Mouse (Mus musculus) right cerebral cortex, postnatal 10 days (tissue): ENCODE results near the gene Lpcat3.
A peak's percentile ranks its signal among the peaks of the same experiment; 100 is the strongest.

Experiments
- DNase-seq, 2 experiments: peaks; one replicate each; pipeline ENCODE4 v3.0.0; 2021; ENCODE audit warnings: low spot score in 2 of 2

The Lpcat3 gene

DNA sequence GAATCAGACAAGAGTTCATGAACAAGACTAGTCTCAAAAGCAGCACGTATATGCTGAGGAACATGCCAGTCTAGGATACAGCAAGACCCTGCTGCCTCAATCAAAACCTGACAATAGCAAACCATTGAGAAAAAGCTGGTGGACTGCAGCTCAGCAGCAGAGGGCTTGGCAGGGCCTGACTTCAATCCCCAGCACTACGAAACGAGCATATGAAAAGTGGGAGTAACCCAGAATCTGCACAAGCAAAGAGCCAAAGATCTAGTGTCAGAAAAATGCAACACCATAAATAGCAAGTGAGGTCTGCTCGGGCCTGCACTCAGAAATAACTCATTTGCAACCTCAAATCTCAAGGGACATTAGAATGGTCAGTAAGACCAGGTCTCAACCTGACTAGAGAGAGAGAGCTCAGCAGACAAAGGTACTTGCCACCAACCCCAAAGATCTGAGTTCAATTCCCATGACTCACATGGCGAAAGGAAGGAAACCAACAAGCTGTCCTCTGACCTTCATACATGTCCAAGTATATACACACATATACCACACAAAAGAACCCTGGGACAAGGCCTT is 43.3 kb downstream of the Lpcat3 start:
- DNase-seq, result no peak

GRCm38 (mm10) chr6:124708289-124708889 is 45.6 kb downstream of the Lpcat3 start:
- DNase-seq, result no peak

GRCm38 (mm10) chr6:124711824-124712782 is 49.3 kb downstream of the Lpcat3 start, which contains the start of the genes Emg1 and Phb2:
TSS of gene Emg1 (minus strand) at chr6:124712178.
TSS of gene Phb2 (plus strand) at chr6:124712336.
- peak; percentile 98 to 99 for DNase-seq

- DNase-seq, result no peak
Measured at GRCm38 (mm10) chr6:124712918-124713317, 50.1 kb downstream of the Lpcat3 start.

GRCm38 (mm10) chr6:124716864-124717490 is 54.1 kb downstream of the Lpcat3 start:
- DNase-seq, result no peak

- no peak for DNase-seq
Measured at GRCm38 (mm10) chr6:124717968-124718367, 55.1 kb downstream of the Lpcat3 start.

GRCm38 (mm10) chr6:124718703-124719102 is 55.9 kb downstream of the Lpcat3 start:
- no peak for DNase-seq

DNA sequence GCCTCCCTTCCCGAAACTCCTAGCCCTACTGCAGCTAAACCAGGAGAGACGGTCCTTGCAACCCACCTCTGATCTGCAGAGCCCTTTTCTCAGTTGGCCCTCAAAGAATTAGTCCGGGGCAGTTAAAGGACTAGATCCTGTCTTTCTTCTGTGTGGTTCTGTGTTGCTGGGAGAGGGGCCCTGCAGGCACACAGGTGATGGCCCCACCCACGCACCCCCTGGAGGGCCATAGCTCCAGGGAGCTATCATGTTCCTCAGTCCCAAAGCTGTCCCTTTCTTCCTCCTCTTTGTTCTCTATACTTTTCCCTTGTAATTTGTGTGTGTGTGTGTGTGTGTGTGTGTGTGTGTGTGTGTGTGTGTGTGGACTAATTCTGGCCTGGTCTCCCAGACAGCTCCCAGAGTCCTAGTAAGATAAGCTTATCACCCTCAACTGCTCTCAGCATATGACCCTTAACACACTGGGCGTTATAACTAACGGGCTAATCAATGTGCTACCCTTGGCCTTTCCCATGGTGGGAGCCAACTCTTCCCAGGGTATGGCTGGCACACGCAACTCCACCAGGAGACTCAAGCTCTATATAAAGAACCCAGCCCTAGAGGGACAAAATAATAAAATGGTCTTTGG is 56.6 kb downstream of the Lpcat3 start:
- no peak for DNase-seq

GRCm38 (mm10) chr6:124720904-124721303 is 58.1 kb downstream of the Lpcat3 start:
- no peak for DNase-seq

DNA sequence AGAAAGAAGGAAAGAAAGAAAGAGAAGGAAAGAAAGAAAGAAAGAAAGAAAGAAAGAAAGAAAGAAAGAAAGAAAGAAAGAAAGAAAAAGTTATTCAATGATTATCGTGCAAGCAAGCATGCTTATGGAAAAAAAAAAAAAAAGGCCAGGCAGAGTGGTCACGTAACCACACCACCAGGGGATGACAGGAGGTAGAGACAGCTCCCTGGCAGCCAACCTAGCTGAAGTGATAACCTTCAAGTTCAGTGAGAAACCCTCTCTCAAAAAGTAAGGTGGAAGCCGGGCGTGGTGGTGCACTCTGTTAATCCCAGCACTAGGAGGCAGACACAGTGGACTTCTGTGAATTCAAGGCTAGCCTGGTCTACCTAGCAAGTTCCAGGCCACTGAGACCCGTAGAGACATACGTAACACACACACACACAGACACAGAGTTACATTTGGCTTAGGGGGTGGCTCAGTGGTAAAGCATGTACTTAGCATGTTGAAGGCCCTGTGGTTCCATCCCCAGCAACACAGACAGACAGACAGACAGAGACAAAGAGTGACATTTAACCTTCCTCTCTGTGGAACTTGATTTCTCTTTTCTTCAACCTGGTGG is 60.1 kb downstream of the Lpcat3 start:
- DNase-seq, result no peak

GRCm38 (mm10) chr6:124723541-124723940 is 60.7 kb downstream of the Lpcat3 start:
- no peak for DNase-seq

GRCm38 (mm10) chr6:124724472-124724871 is 61.6 kb downstream of the Lpcat3 start:
- DNase-seq, result no peak

- no peak for DNase-seq
Measured at GRCm38 (mm10) chr6:124728621-124729020, 65.8 kb downstream of the Lpcat3 start.

DNA sequence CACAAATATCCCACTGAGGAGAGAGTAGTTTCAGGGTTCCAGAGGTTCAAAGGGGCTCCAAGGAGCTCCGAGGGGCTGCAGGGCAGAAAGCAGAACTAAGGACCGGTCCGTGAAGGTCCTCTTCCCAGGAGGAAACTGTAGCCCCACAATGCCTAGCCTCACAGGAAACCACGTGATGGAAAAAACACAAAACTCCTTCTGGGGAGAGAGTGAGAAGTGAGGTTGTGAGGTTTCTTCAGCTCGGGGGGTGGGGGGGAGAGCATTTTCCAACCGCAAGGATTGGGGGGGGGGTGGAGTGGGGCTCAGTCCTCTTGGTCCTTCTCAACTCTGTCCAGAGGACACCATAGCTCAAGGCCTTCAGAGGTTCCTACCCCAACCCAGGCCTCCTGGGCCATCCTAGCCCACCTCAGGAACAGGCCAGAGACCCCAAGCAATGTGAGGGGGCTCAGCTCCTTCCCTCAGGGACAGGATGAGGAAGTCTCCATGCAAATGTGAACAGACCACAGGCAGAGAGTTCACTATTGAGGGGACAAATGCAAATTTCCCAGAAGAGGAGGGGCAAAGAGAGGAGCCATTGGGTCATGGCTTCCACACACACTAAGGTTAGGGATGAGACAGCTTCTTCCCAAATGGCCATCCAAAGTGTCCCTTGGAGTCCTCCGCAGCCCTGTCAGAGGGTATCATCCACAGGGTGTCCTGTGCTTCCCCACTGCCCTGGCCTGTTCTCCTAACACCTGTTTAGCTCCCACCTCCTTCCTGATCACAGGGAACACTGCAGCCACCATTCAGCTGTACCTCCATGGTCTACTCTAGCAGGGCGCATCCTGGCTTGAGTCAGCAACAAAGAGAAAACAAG is 67.3 kb downstream of the Lpcat3 start:
- DNase-seq, result no peak

DNA sequence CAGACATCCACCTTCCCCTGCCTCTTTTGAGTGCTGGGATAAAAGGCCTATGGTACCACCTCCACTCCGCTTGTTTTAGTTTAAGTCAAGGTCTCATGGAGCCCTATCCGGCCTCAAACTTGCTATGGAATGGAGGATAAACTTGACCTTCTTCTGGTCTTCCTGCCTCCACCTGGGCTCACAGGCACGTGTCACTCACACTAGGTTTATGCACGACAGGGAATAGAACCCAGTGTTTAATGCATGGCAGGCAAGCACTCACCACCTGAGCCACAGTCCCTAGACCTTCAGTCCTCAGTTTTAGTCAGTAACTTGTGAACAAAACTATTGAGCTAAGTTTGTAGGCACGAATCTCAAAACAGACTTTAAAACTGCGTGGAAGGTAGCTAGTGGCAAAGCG is 68.2 kb downstream of the Lpcat3 start:
- DNase-seq, result no peak

- DNase-seq, result peak in 1 of 2 experiments; percentile 54
Measured at GRCm38 (mm10) chr6:124732476-124733370, 69.9 kb downstream of the Lpcat3 start.

DNA sequence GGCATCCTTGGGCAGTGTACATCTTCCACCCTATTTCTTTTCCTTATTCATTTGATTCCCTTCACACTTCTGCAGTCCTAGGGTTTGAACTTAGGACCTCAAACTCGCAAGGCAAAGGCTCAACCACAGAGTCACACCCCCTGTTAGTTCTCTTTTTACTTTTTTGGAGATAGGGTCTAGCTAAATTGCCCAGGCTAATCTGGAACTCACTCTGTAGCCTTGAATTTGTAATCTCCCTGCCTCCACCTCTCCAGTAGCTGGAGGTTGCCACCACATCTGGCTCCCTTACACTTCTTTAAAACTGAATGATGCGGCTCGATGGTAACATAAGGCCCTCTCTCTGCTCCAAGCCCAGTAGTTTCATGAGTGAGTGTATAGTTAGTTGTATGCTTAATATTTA is 71.6 kb downstream of the Lpcat3 start:
- no peak for DNase-seq

GRCm38 (mm10) chr6:124737040-124737439 is 74.2 kb downstream of the Lpcat3 start:
- DNase-seq, result peak in 1 of 2 experiments; percentile 32

- peak in 1 of 2 experiments; percentile 42 for DNase-seq
Measured at GRCm38 (mm10) chr6:124738511-124739023, 75.7 kb downstream of the Lpcat3 start, which contains the start of gene Ptpn6. TSS of gene Ptpn6 (minus strand) at chr6:124738714.
